Mouse (Mus musculus) midbrain, postnatal 0 days (tissue): Measurements from ENCODE around the gene Cmtm7. TPM values are rescaled to one million over a fixed set of nuclear protein-coding genes. Genes with fewer than 3 reads are reported as not detected.

Source experiments
- ATAC-seq: fragments of 200-750 bp; cut with Nextera tagmentation; 2 replicates; pipeline ENCODE4 v1.8.0; 2017; ENCODE audit warnings: moderate number of reproducible peaks, mild to moderate bottlenecking, moderate TSS enrichment, moderate library complexity; ENCODE audit not compliant: low FRiP score
- DNase-seq: peaks from one replicate; pipeline ENCODE4 v3.0.0-alpha.2; 2015; ENCODE audit warnings: low spot score
- H3K27ac ChIP-seq: fragments of 300-500 bp; sonication (generic); 2 replicates; pipeline ENCODE4 v1.5.1; 2014; ENCODE audit warnings: low read depth, mild to moderate bottlenecking, low read length, mixed read lengths
- H3K27me3 ChIP-seq: fragments of 300-500 bp; sonication (generic); 2 replicates; pipeline ENCODE4 v1.6.1; 2014; ENCODE audit warnings: low read length, control low read depth, mixed read lengths; ENCODE audit not compliant: insufficient read depth
- H3K36me3 ChIP-seq: fragments of 300-500 bp; sonication (generic); 2 replicates; pipeline ENCODE4 v1.6.1; 2014; ENCODE audit warnings: low read length, control low read depth, mixed read lengths; ENCODE audit not compliant: insufficient read depth
- H3K4me1 ChIP-seq: fragments of 300-500 bp; sonication (generic); 2 replicates; pipeline ENCODE4 v1.6.1; 2014; ENCODE audit warnings: mild to moderate bottlenecking, control low read depth, antibody characterized with exemption, low read length, mixed read lengths; ENCODE audit not compliant: insufficient read depth
- H3K4me2 ChIP-seq: fragments of 300-500 bp; sonication (generic); 2 replicates; pipeline ENCODE4 v1.6.1; 2014; ENCODE audit warnings: low read depth, mild to moderate bottlenecking, low read length, mixed read lengths; ENCODE audit not compliant: poor library complexity, severe bottlenecking
- H3K4me3 ChIP-seq: fragments of 300-500 bp; sonication (generic); 2 replicates; pipeline ENCODE4 v1.5.1; 2014; ENCODE audit warnings: low read depth, mild to moderate bottlenecking, low read length, moderate library complexity
- H3K9ac ChIP-seq: fragments of 300-500 bp; sonication (generic); replicated peaks from 2 replicates; pipeline ENCODE4 v1.6.1; 2014; ENCODE audit warnings: mild to moderate bottlenecking, low read length, moderate library complexity, mixed read lengths; ENCODE audit not compliant: poor library complexity, severe bottlenecking
- H3K9me3 ChIP-seq: fragments of 300-500 bp; sonication (generic); 2 replicates; pipeline ENCODE4 v1.6.1; 2016; ENCODE audit warnings: low read length, control low read depth
- CTCF ChIP-seq: IDR thresholded peaks from 2 replicates; pipeline ENCODE4 v1.5.1; 2016; ENCODE audit warnings: antibody characterized with exemption, mild to moderate bottlenecking
- WGBS: fragments of 180-500 bp; shearing (Covaris S2); extraction: QIAGEN DNeasy Blood & Tissue Kit; methylation state at CpG from one replicate; pipeline ENCODE4 v1.1.7; 2014; 5-methylcytosine and 5-hydroxymethylcytosine counted together
- polyA plus RNA-seq: library from polyadenylated mRNA; unstranded; fragments of >200 nt; fragmentation: Nextera tagmentation; extraction: Ambion mirVana; gene quantifications from 2 replicates; pipeline ENCODE4 v1.2.1, GENCODE M21; 2015
- total RNA-seq: library from RNA; depleted of rRNA; stranded (reverse); fragments of >200 nt; gene quantifications from 2 replicates; pipeline ENCODE4 v1.2.3, GENCODE M21; 2014

The Cmtm7 gene
- total and polyA plus RNA-seq, 2 experiments from 2014 or later = 8.0 to 15.6 TPM

- no peaks in the 10 kb centered on the region for H3K4me1 ChIP-seq
- H3K36me3 ChIP-seq = peaks cover 8% of the 10 kb centered on the region; the same call in 1 of the 2 replicates
- H3K4me3 ChIP-seq = no peak overlapping the region
- no peak for TF ChIP-seq CTCF
- H3K4me2 ChIP-seq = no peak overlapping the region
- no peak overlapping the region for H3K27ac ChIP-seq
- DNase-seq (no peak), ATAC-seq (no peak)
- WGBS = 86% methylated on average over 10 of the region's 10 CpGs
- no peaks in the 10 kb centered on the region for H3K9me3 ChIP-seq
- H3K27me3 ChIP-seq = no peaks in the 10 kb centered on the region
- H3K9ac ChIP-seq = no peak overlapping the region
Observed at GRCm38 (mm10) chr9:114747012-114747411, 34.6 kb downstream of the Cmtm7 start.

GRCm38 (mm10) chr9:114745654-114746053 is 36.0 kb downstream of the Cmtm7 start:
- no peaks in the 10 kb centered on the region for H3K27me3 ChIP-seq
- H3K4me1 ChIP-seq = no peaks in the 10 kb centered on the region
- no peak overlapping the region for H3K27ac ChIP-seq
- H3K9ac ChIP-seq = no peak overlapping the region
- ATAC-seq = no peak
- H3K4me2 ChIP-seq = no peak overlapping the region
- no peak for DNase-seq
- peaks cover 8% of the 10 kb centered on the region; the same call in 1 of the 2 replicates for H3K36me3 ChIP-seq
- no peak overlapping the region for H3K4me3 ChIP-seq
- 87% methylated on average over 4 of the region's 4 CpGs for WGBS
- TF ChIP-seq CTCF = no peak
- H3K9me3 ChIP-seq = no peaks in the 10 kb centered on the region

GRCm38 (mm10) chr9:114745163-114745562 is 36.5 kb downstream of the Cmtm7 start:
- 93% methylated on average over 4 of the region's 4 CpGs for WGBS
- Histone ChIP-seq H3K4me3 (no peak overlapping the region), H3K4me1 (no peaks in the 10 kb centered on the region), H3K36me3 (peaks cover 8% of the 10 kb centered on the region; the same call in 1 of the 2 replicates), H3K4me2 (no peak overlapping the region), H3K27me3 (no peaks in the 10 kb centered on the region), H3K9ac (no peak overlapping the region), H3K9me3 (no peaks in the 10 kb centered on the region), H3K27ac (no peak overlapping the region)
- TF ChIP-seq CTCF = no peak
- no peak for ATAC-seq
- DNase-seq = no peak

GRCm38 (mm10) chr9:114742731-114743130 is 38.9 kb downstream of the Cmtm7 start:
- Histone ChIP-seq H3K27ac (no peak overlapping the region), H3K4me1 (no peaks in the 10 kb centered on the region), H3K9me3 (no peaks in the 10 kb centered on the region), H3K4me2 (no peak overlapping the region), H3K9ac (no peak overlapping the region), H3K4me3 (no peak overlapping the region), H3K36me3 (peaks cover 6% of the 10 kb centered on the region; the same call in 1 of the 2 replicates), H3K27me3 (no peaks in the 10 kb centered on the region)
- WGBS = 86% methylated on average over 2 of the region's 2 CpGs
- DNase-seq (no peak), ATAC-seq (no peak)
- TF ChIP-seq CTCF = no peak

GRCm38 (mm10) chr9:114740336-114740735 is 41.3 kb downstream of the Cmtm7 start:
- Histone ChIP-seq H3K4me1 (no peaks in the 10 kb centered on the region), H3K4me3 (no peak overlapping the region), H3K4me2 (no peak overlapping the region), H3K9ac (no peak overlapping the region), H3K27me3 (no peaks in the 10 kb centered on the region), H3K36me3 (no peaks in the 10 kb centered on the region), H3K27ac (no peak overlapping the region), H3K9me3 (no peaks in the 10 kb centered on the region)
- no peak for TF ChIP-seq CTCF
- no peak for ATAC-seq
- WGBS = 93% methylated on average over 9 of the region's 9 CpGs
- no peak for DNase-seq

GRCm38 (mm10) chr9:114736442-114736841 is 45.2 kb downstream of the Cmtm7 start:
- no peak for ATAC-seq
- no peak overlapping the region for H3K4me3 ChIP-seq
- H3K27me3 ChIP-seq = no peaks in the 10 kb centered on the region
- H3K4me1 ChIP-seq = peaks cover 6% of the 10 kb centered on the region; the same call in 1 of the 2 replicates
- H3K9me3 ChIP-seq = no peaks in the 10 kb centered on the region
- H3K9ac ChIP-seq = no peak overlapping the region
- DNase-seq = no peak
- no peak for TF ChIP-seq CTCF
- H3K4me2 ChIP-seq = no peak overlapping the region
- 78% methylated on average over 11 of the region's 11 CpGs for WGBS
- no peak overlapping the region for H3K27ac ChIP-seq
- H3K36me3 ChIP-seq = no peaks in the 10 kb centered on the region
